Mouse (Mus musculus) stomach, postnatal 0 days (tissue): Measurements from ENCODE around the gene Srd5a3.

Experiments
- CTCF ChIP-seq: IDR thresholded peaks from 2 replicates; pipeline ENCODE4 v1.5.1; 2016; ENCODE audit warnings: antibody characterized with exemption, low read depth, mild to moderate bottlenecking, moderate library complexity
- EP300 ChIP-seq: optimal IDR thresholded peaks from 2 replicates; pipeline ENCODE3; 2016; ENCODE audit warnings: antibody characterized with exemption

DNA sequence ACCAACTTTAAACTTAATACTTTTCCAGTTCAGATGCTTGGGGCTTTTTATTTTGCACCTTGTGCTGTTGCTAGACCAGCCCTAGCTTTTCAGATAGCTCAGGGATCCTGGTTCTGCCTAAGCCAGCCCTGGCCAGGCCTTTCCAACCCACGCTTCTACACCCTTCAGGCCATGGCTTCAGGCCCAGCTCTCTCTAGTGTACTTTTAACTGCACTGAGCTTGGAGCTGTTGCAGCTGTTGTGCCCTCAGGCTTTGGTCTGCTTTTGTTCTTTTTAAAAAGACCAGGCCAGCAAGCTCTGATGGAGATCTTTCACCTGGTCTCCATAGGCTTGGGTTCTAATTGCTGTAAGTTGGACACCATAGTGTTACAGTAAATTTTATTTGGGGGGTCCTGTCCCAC is 4.4 kb upstream of the Srd5a3 start:
- TF ChIP-seq CTCF (no peak), EP300 (no peak)
